Mouse (Mus musculus) embryo, embryonic 11 days (tissue): ENCODE results near the gene Vmn1r56.
"Not testable (repeated sequence)": the region's sequence is repeated elsewhere in the genome, so short reads cannot be mapped to it uniquely, and the experiment has no call there.

Experiments
- DNase-seq: peaks from one replicate; pipeline ENCODE4 v3.0.0-alpha.2; 2015

Vmn1r56 gene

DNA sequence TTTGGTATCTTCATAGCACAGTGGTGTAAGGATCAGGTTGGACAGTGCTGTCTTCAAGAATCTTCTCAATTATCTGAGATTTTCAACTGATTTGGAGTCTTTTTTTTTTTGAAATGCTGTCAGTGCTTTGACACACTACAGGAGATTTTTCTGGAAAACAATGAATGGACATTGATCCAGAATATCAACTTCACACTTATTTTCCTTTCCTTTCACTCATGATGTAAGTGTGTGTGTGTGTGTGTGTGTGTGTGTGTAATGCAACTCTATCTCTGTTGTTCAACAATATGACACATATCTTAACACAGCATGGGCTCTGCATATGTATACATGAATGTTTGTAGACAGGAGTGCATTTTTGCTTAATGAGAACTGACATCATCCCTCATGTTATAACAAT lies at the start of gene Vmn1r56:
Gene Vmn1r56, minus strand, starts transcription at position 101 of the 400 bp plus-strand sequence.
- DNase-seq: not testable (repeated sequence)

- not testable (repeated sequence) for DNase-seq
These were observed 21.6 kb upstream of the Vmn1r56 start, which contains the start of gene Vmn1r57 for GRCm38 (mm10) chr7:5218193-5218592. Vmn1r57 (plus strand) TSS chr7:5218493.

DNA sequence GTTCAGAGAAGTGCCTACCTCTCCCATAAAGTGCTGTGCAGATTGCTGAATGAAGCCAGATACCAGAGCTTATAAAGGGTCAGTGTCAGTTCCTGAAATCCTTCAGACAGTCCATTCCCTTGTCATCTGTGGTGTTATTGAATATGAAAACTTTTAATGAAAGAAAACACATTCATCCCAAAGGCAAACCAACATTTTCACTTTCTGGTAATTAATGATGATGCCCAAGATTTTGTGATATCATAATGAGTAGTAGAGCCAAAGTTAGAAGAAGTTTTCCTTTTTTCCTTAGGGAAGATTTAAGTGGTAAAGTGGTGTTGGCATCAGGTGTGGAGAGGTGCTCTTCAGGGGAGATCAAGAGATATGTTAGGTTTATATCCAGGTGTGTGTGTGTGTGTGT lies 47.0 kb downstream of the Vmn1r56 start, which contains the start of gene Vmn1r55:
Gene Vmn1r55, minus strand, starts transcription at position 101 of the 400 bp plus-strand sequence.
- DNase-seq: not testable (repeated sequence)
